Mouse (Mus musculus) liver, postnatal 0 days (tissue): Measurements from ENCODE around the gene Mllt1. TPM values are rescaled to one million over a fixed set of nuclear protein-coding genes. Genes with fewer than 3 reads are reported as not detected.

Source experiments
- ATAC-seq: fragments of 200-750 bp; cut with Nextera tagmentation; 2 replicates; pipeline ENCODE4 v1.8.0; 2017; ENCODE audit warnings: mild to moderate bottlenecking, moderate library complexity
- DNase-seq: peaks from one replicate; pipeline ENCODE4 v3.0.0-alpha.2; 2016
- H3K27ac ChIP-seq: fragments of 300-500 bp; sonication (generic); 2 replicates; pipeline ENCODE4 v1.5.1; 2014; ENCODE audit warnings: antibody characterized with exemption, moderate library complexity, mild to moderate bottlenecking, low read depth
- H3K27me3 ChIP-seq: fragments of 300-500 bp; sonication (generic); 2 replicates; pipeline ENCODE4 v1.6.1; 2014; ENCODE audit warnings: low read length, control low read depth, mixed read lengths; ENCODE audit not compliant: insufficient read depth
- H3K36me3 ChIP-seq: fragments of 300-500 bp; sonication (generic); replicated peaks from 2 replicates; pipeline ENCODE4 v1.6.1; 2014; ENCODE audit warnings: mild to moderate bottlenecking, control low read depth, low read length, moderate library complexity, mixed read lengths; ENCODE audit not compliant: insufficient read depth
- H3K4me1 ChIP-seq: fragments of 300-500 bp; sonication (generic); 2 replicates; pipeline ENCODE4 v1.6.1; 2014; ENCODE audit warnings: antibody characterized with exemption, mild to moderate bottlenecking, control low read depth; ENCODE audit not compliant: insufficient read depth
- H3K4me2 ChIP-seq: fragments of 300-500 bp; sonication (generic); 2 replicates; pipeline ENCODE4 v1.6.1; 2014; ENCODE audit warnings: low read depth, mild to moderate bottlenecking, low read length, moderate library complexity, mixed read lengths
- H3K4me3 ChIP-seq: fragments of 300-500 bp; sonication (generic); 2 replicates; pipeline ENCODE4 v1.5.1; 2014; ENCODE audit warnings: low read depth, low read length
- H3K9ac ChIP-seq: fragments of 300-500 bp; sonication (generic); replicated peaks from 2 replicates; pipeline ENCODE4 v1.6.1; 2014; ENCODE audit warnings: mild to moderate bottlenecking, moderate library complexity
- H3K9me3 ChIP-seq: fragments of 300-500 bp; sonication (generic); 2 replicates; pipeline ENCODE4 v1.6.1; 2016; ENCODE audit warnings: mild to moderate bottlenecking, control low read depth, low read length, mixed read lengths
- CTCF ChIP-seq: sonication (generic); IDR thresholded peaks from 2 replicates; pipeline ENCODE4 v1.5.1; 2016; ENCODE audit warnings: antibody characterized with exemption, low read depth
- EP300 ChIP-seq: IDR thresholded peaks from 2 replicates; pipeline ENCODE4 v1.6.1; 2016; ENCODE audit warnings: antibody characterized with exemption, low read depth, mild to moderate bottlenecking
- WGBS: fragments of 180-500 bp; shearing (Covaris S2); extraction: QIAGEN DNeasy Blood & Tissue Kit; methylation state at CpG from one replicate; pipeline ENCODE4 v1.1.7; 2014; ENCODE audit not compliant: insufficient replicate concordance; 5-methylcytosine and 5-hydroxymethylcytosine counted together
- polyA plus RNA-seq: library from polyadenylated mRNA; unstranded; fragments of >200 nt; fragmentation: Nextera tagmentation; extraction: Ambion mirVana; gene quantifications from 2 replicates; pipeline ENCODE4 v1.2.1, GENCODE M21; 2015

Gene Mllt1
- polyA plus RNA-seq, 1 experiment from 2014 or later, result 4.6 TPM

DNA sequence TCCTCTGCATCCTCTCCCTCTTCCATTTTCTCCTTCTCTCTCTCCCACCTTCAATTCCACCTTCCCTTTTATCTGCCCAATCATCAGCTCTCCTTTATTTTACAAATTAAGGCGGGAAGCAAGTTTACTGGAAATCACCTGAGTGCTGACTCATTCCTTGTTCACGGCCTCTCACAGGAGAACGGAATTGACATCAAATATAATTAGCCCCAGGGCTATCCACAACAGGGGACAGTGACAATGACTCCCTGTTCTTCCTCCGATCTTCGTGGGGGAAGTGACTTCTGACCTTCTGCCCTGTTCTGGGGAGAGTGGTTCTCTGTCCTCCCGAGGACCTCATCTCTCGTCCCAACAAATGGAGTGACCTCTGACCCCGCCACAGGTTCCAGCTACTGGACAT is 58.2 kb downstream of the Mllt1 start:
- 63% methylated on average over 8 of the region's 8 CpGs for WGBS
- TF ChIP-seq EP300 (no peak), CTCF (no peak)

DNA sequence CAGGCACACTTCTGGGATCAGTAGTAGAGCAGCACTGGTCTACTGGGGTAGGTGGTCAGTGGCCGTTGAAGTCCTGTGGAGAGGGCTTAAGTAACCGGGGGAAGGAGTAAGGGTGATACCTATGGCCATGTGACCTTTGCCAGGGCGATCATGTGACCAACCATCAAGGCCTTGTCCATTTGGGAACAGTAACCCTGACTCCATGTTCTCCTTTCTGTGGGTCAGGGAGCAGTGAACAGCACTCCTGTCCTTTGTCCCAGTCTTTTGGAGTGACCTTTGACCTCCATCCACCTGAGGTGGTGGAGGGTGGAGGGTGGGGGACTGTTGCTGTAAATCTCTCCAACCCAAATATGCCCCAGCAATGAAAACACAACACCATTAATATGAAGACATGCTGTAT is 58.8 kb downstream of the Mllt1 start:
- no peaks in the 10 kb centered on the region for H3K27me3 ChIP-seq
- DNase-seq (no peak), ATAC-seq (no peak)
- 83% methylated on average over 3 of the region's 3 CpGs for WGBS
- H3K4me1 ChIP-seq, result no peaks in the 10 kb centered on the region
- H3K9ac ChIP-seq, result no peak overlapping the region
- H3K27ac ChIP-seq, result no peak overlapping the region
- no peaks in the 10 kb centered on the region for H3K9me3 ChIP-seq
- no peaks in the 10 kb centered on the region for H3K36me3 ChIP-seq
- TF ChIP-seq EP300 (no peak), CTCF (no peak)
- no peak overlapping the region for H3K4me3 ChIP-seq
- no peak overlapping the region for H3K4me2 ChIP-seq

More for the DNA sequence above, 58.2 kb downstream of the Mllt1 start:
- no peaks in the 10 kb centered on the region for H3K27me3 ChIP-seq
- no peak overlapping the region for H3K27ac ChIP-seq
- DNase-seq (no peak), ATAC-seq (no peak)
- no peak overlapping the region for H3K4me3 ChIP-seq
- no peaks in the 10 kb centered on the region for H3K36me3 ChIP-seq
- no peak overlapping the region for H3K9ac ChIP-seq
- no peaks in the 10 kb centered on the region for H3K9me3 ChIP-seq
- H3K4me1 ChIP-seq, result no peaks in the 10 kb centered on the region
- H3K4me2 ChIP-seq, result no peak overlapping the region

DNA sequence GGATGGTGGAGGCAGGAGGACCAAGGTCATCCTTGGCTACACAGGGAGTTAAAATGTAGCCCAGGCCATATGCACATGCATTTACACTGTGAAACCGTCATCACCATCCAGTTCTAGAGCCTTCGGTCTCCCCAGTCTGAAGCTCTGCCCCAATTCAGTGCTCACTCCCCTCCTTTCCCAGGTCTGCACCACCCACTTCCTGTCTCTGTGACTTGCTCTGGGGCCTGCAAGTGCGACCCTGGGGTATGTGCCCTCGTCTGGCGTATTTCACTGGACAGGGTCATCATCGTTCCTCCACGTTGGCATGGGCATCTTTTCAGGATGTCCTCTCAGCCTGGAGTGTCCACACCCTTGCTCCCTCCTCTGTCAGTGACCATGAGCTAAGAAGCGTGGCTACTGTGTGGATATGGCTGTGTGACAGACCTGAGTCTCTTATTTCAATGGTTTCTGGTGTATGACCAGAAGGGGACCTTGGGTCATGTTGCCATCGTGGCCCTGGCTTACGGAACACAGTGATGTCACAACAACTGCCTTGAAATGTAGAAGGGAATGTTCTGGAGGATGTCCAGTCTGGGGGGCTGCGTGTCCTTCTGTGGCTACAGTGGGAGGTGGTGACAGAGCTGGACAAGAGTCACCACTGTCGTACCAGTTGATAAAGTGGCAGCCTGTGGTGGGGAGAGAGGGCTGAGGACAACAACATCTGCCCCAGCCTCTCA is 60.1 kb downstream of the Mllt1 start, which contains the start of gene 1700061G19Rik:
Gene 1700061G19Rik, plus strand, starts transcription at position 542 of the 716 bp plus-strand sequence.
- Histone ChIP-seq H3K9ac (no peak within 1 kb of the TSS), H3K9me3 (no peaks in the 10 kb centered on the region), H3K4me1 (no peaks in the 10 kb centered on the region), H3K4me3 (no peak within 1 kb of the TSS), H3K36me3 (no peaks in the 10 kb centered on the region), H3K27me3 (no peaks in the 10 kb centered on the region), H3K4me2 (no peak within 1 kb of the TSS), H3K27ac (no peak within 1 kb of the TSS)
- WGBS, result 63% methylated on average over 12 of the region's 12 CpGs
- TF ChIP-seq EP300 (no peak), CTCF (no peak)
- DNase-seq (no peak), ATAC-seq (no peak)

DNA sequence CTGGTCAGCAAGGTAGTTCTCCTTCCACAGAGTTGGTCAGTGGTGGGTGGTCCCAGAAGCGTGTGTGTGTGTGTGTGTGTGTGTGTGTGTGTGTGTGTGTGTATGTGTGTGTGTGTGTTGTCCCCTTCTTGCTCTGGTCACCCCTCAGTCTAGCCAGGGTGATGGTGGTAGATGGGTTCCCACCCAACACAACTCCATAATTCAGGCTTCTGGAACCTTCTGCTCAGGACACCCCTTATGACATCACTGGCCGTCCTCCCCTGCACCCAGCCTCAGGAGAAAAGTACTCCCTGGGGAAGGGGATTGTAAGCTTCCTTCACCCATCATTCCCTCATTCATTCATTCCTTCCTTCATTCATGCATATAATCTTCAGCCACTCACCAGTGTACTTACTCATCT is 61.0 kb downstream of the Mllt1 start, which contains the start of gene Acsbg2:
Gene Acsbg2, minus strand, starts transcription at position 211 of the 400 bp plus-strand sequence.
- no peak for ATAC-seq
- H3K27me3 ChIP-seq, result no peaks in the 10 kb centered on the region
- TF ChIP-seq EP300, result no peak
- no peak for TF ChIP-seq CTCF
- H3K9me3 ChIP-seq, result no peaks in the 10 kb centered on the region
- no peak within 1 kb of the TSS for H3K4me3 ChIP-seq
- no peaks in the 10 kb centered on the region for H3K4me1 ChIP-seq
- no peak within 1 kb of the TSS for H3K9ac ChIP-seq
- no peak within 1 kb of the TSS for H3K27ac ChIP-seq
- no peak for DNase-seq
- H3K4me2 ChIP-seq, result no peak within 1 kb of the TSS
- 73% methylated on average over 1 of the region's 2 CpGs for WGBS
- no peaks in the 10 kb centered on the region for H3K36me3 ChIP-seq

DNA sequence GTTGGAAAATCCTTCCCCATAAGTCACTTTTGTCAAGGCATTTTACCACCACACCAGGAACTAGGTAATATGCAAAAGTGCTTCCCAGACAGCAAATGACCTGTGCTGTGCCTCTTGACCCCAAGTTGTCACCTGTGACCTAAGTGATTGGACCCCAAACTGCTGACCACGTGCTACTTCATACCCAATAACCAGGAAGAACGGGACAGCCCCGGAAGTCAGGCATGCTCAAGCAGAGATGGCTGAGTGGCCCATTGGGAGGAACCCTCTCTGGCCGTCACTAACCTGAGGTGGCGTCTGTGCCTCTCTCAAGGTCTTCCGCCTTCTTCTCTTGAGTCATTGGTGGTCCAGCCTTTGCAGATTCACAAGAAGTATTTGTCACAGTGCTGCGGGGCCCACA is 62.7 kb downstream of the Mllt1 start:
- Histone ChIP-seq H3K36me3 (no peaks in the 10 kb centered on the region), H3K9me3 (no peaks in the 10 kb centered on the region), H3K27me3 (no peaks in the 10 kb centered on the region), H3K9ac (no peak overlapping the region), H3K27ac (no peak overlapping the region), H3K4me3 (no peak overlapping the region), H3K4me1 (no peaks in the 10 kb centered on the region), H3K4me2 (no peak overlapping the region)
- 69% methylated on average over 7 of the region's 7 CpGs for WGBS
- TF ChIP-seq EP300 (no peak), CTCF (no peak)
- ATAC-seq, result no peak
- DNase-seq, result no peak

DNA sequence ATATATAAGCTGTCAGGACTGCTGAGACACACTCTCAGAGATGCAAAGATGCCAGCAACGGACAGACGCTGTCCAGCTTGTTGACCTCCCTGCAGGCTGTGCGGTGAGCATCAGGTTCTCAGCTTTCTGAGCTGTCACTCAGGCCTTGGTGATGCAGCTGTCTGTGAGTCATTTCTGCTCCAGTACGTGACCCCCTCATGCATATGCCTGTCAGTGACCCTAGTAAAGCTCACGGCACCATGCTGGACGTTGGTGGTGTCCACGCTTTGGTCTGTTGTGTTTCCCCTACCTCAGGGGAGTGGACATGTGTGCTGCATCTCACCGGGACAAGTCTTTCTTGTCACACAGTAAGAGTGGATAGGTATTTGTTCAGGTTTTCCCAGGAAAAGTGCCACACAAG is 63.4 kb downstream of the Mllt1 start:
- no peak for ATAC-seq
- WGBS, result 80% methylated on average over 8 of the region's 8 CpGs

More for the DNA sequence above, 63.4 kb downstream of the Mllt1 start:
- H3K4me1 ChIP-seq, result no peaks in the 10 kb centered on the region
- H3K4me2 ChIP-seq, result no peak overlapping the region
- no peak overlapping the region for H3K9ac ChIP-seq
- TF ChIP-seq EP300 (no peak), CTCF (no peak)
- H3K9me3 ChIP-seq, result 0 out of 2 replicates have a peak, but pooled peaks cover 4% of the 10 kb centered on the region
- no peaks in the 10 kb centered on the region for H3K27me3 ChIP-seq
- H3K36me3 ChIP-seq, result no peaks in the 10 kb centered on the region
- no peak for DNase-seq
- H3K27ac ChIP-seq, result no peak overlapping the region
- H3K4me3 ChIP-seq, result no peak overlapping the region
